Mouse (Mus musculus): ENCODE results near the gene Ksr1.

The Ksr1 gene

DNA sequence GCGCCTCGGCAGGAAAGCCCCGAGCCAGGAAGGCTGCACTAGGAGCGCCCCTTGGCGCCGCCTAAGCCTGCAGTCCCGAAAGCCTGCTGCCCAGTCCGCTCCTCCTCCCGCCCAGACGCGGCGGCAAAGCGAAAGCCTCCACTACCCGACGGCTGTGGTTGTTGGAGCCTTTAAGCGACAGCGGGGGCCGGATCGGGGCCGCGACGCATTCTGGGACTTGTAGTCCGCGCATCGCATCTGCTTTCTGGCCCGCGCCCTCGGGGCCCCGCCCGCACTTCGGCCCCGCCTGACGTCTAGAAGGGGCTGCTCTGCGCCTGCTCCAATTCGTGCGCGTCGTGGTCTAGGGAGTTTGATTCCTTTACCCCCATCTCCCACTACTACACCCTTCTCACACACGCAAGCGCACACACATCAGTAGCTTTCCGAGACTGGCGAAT lies at the start of gene Ksr1:
TSS of gene Ksr1 (minus strand) at position 77 of the 437 bp plus-strand sequence.
- peak; percentile 95 to 96 for DNase-seq

DNA sequence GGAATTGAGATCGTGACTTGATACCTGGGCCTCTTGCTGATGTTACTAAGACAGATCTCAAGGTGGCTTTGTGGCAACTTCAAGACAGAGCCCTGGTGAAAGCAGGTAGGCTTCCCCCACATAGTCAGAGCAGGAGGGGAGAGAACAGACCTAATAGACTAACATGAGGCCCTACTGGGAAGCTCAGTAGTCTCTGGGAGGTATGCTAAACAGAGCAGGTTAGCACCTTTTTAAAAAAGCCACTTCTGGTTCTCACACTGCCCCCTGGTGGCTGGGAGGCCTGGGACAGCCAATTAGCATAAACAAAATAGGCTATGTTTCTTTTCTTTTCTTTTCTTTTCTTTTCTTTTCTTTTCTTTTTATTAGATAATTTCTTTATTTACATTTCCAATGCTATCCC lies 46.0 kb upstream of the Ksr1 start:
- peak in 1 of 2 experiments; percentile 67 for DNase-seq

DNA sequence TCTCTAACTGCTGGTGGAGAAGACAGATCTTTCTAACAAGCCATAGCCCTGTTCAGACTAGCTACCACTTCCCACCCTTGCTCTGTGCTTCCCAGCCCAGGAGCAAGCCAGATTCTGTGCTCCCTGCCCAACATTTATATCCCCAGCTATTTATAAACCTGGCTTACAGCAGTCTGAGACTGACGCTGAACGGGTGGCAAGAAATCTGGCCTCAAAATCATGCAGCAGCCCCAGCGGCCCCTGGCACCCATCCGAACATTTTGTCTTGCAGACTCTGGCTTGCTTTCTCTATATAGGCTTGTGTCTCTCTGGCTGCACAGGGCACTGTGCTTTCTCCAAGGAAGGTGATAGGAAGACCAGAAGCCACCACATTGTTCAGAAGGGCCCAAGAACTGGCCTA lies 45.0 kb upstream of the Ksr1 start:
- no peak for DNase-seq

DNA sequence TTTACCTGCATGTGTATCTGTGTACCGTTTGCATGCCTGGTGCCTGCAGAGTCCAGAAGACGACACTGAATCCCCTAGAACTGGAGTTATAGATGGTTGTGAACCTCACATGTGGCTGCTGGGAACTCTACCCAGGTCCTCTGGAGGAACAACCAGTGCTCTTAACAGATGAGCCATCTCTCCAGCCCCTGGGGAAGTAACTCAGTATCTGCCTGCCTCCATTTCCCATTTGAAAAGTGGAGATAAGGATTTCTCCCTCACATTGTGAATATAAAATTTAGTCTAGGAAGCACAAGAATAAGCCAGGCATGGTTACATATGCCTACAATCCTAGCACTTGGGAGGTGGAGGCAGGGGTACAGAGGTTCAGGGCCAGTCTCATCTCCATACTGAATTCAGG lies 44.0 kb upstream of the Ksr1 start:
- DNase-seq, result no peak

DNA sequence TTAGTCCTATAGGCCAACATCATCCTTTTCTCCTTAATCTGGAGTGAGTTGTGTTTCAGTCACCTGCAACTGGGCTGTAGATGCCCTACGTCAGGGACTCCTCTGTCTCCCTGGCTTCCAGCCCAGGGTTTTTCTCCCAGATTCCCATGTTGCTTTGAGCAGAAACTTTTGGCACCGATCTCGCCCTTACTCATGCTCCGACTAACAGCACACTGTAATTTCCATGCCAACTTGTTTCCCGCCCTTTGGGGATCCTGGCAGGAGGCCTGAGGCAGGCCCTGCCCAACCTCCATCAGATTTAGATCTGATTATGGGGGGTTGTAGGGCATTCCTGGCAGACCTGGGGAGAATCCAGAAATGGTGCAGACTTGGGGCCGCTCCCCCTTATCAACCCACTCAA lies 42.0 kb upstream of the Ksr1 start:
- peak; percentile 48 to 57 for DNase-seq

DNA sequence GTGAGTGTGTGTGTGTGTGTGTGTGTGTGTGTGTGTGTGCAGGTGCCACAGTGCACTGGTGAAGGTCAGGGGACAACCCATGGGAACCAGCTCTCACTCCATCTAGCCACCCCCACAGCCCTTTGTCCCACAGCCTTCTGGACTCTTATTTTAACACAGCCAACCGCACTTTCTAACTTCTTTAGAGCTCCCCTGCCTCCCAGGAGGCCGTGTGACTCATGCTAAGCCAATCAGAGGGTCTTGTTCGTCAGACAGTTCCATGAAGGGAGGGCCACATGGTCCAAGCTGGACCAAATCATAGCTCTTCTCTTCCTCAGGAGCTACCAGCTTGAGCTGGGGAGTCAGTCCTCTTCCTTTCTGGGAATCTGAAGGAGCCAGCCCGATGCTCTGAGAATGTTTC lies 41.1 kb upstream of the Ksr1 start:
- DNase-seq, result no peak

DNA sequence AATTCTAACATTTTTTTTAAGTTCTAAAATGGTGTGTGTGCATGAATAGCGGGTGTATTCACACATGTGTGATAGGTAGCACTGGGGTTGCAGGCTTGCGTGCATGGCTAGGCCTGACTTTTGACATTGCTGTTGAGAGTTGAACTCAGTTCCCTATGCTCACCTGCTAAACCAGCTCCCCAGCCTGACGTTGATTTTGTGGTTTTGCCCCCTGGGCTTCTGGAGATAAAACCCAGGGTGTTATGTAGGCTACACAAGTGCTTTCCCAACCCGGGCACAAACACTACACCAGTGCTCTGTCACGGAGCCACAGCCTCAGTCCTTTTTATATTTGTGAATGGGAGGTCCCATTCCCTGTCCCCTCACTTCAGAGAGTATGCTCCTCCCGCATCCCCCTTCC lies 39.5 kb upstream of the Ksr1 start:
- DNase-seq, result no peak

DNA sequence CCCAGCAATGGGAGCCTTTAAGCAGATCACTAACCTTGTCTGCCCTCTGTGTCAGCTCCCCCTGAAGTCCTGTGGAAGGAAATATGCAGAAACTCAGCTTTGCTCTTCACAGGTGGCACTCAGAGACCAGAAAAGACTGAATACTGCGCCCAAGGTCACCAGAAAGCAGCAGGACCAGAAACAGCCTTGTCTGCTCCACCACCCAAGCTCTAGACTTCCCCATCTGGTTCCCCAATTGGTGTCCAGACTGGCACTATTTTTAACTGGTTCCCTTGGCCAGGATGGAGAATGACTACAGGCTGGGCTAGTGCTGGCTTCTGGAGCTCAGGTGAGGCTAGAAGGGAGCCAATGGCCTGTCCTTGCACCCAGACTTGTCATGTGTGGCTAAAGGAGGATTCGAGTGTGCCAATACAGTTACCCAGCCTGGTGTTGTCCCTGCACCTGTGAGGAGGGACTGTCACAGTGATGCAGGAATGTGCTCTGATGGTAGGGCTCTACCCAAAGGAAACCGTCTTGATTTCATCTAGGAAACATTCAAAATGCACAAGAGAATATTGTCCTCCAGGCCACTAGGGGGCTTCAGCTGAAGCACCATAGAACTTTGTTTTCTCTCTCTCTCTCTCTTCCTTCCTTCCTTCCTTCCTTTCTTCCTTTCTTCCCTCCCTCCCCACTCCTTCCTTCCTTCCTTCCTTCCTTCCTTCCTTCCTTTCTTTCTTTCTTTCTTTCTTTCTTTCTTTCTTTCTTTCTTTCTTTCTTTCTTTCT lies 38.1 kb upstream of the Ksr1 start:
- no peak for DNase-seq

DNA sequence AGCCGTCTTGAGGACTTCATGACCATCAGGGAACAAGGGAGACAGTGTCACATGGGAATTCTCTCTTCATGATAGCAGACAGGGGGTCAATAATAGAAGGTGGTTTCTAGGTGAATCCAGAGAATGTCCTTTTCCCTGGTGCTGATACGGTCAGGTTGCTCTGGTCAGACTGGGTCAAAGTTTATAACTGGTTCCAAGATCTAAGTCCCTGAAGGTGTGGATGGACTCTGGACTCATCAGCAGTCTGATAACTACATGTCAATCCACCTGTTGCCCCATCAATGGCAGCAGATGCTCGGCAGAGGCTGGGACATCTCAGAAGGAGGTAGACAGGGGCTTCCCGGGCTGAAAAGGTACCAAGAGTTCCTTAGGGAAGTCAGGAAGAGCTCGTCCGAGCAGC lies 37.2 kb upstream of the Ksr1 start:
- DNase-seq, result no peak

DNA sequence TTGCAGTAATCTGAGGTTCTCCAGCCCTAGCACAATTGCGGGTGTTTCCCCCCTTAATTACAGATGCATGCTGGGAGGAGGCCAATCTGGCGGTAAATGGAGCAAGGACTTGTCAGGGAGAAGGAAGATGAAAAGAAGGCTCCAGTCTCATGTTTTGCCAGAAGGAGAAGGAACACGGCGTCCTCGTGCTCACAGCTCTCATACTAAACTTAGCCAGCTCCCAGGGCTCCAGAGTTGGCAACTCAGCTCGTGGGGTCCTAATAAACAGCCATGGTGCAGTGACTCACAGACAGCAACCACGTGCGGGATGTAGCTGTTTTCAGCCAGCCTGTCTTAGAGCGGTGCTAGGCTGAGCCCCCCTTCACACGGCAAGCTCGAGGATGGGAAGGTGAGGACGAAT lies 36.7 kb upstream of the Ksr1 start:
- no peak for DNase-seq

DNA sequence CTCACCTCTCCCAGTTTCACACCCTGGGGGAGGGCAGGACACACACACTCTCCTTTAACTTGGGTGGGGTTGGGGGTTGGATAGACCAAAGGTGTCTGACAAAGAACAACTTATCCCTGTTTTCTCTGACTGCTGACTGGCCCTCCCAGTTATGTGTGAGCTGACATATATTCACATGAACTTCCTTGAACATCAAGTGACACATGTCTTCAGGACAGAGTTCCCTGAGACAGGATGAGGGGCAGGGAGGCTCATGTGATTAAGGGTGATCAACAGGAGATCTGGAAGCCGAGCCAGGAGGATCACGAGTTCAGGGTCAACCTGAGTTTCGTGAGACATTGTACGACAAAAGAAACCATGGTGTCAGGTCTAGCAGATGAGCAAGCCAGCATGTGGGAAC lies 35.7 kb upstream of the Ksr1 start:
- DNase-seq, result no peak

DNA sequence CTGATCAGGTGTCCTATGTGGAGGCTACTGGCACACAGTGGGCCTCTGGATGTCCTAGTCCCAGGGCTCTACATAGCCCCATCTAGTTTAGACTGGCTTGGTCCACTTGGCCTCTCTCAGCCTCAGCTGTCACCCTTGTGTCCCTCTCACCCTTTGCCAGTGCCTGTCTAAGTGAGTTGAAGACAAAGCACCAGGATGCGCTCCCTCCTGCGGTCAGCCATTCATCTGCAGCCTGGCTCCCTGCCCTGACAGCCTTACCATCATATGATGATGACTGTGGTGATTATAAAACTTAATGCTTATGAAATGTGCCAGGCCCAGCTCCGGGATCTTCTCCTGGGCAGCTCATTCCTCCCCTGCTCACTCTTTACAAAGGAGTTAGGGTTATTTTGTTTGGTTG lies 30.5 kb upstream of the Ksr1 start:
- peak in 1 of 2 experiments; percentile 23 for DNase-seq

DNA sequence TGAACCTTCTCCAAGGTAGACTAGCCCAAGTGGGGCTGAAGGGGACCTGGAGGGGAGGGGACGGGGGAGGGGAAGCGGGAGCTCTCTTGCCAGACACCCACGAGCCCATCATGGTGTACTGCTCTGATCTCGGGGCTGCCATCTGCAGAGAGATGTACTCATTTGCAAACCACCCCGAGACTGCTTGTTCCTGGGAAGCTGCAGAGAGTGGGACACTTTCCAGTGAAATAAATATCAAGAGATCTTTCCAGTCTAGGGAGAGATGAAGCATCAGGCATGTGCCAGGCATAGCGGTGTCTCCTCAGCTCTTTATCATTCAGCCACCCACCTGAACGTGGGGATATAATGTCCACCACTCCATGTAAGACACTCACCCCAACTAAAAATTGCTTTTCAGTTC lies 25.8 kb upstream of the Ksr1 start:
- DNase-seq, result no peak

DNA sequence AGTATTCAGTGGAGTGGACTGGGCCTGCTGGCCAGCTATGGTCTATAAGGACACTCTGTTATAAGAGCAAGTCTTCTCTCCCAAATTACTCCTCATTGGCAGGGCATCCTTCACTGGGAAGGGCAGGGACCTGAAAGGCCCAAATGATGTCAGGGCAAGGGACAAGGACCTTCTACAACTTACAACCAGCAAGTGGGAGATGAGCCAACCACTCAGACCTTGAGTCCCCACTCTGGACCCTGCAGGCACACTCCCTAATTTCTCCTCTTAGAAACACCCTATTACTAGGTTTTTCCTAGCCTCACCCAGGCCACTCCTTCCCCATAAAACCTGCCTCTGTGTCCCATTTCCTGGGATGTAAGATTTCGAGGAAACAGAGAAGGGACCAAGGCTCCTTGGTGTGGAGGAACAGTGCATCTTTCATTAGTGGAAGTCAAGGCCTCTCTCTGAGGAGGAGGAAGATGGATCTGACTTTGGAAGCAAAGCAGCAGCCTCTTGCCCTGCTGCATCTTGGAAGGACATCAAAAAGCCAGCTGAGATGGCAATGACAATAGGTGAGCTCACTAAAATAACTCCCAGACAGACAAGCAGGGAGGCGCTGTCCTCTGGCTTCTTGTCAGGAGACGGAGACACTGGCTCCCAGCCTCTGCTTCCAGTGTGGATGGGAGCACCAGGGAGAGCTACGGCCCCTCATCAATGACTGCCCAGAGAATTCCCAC lies 20.5 kb upstream of the Ksr1 start:
- no peak for DNase-seq

DNA sequence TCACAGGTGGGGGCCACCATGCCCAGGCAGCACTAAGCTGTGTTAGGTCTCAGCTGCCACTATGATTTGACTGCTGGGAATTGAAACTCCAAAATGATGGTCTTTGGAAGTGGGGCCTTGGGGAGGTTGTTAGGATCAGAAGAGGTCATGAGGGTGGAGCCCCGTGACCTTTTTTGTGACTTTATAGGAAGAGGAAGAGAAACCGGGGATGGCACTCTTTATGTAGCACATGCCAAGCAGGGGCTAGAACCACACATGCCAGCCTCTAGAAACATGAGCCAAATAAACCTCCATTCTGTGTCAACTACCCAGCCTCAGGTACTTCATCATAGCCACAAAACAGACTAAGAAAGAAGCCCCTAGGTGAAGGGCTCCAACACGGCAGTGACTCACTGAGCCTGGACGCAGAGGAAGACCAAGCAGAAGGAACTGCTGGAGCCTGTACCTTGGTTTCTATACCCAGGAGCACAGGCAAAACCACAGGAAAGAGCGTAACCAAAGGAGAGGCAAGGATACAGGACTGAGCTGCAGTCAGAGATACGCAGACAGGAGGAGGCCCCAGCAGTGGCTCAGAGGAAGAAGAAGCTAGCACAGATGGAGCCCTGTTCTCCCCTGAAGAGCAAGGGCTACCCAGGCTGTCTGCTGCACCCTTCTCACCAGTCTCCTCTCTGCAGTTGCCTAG lies 15.0 kb upstream of the Ksr1 start:
- DNase-seq, result no peak

DNA sequence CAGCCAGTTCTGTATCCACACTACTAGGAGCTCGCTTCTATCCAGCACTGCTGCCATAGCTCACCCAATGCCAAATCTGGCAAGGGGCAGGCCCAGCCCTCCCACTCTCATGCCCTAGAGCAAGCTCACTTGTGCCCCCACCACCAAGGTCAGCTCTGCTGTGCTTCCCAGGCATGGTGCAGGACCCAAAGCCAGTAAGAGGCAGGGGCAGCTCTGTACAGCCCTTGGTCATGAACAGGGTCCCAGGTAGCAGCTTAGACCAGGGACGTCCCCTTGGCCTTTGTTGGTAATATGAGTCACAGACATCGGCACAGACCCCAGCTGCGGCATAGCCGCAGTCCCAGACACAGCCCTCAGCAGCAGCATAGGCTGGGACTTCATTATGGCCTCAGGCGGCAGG lies 13.9 kb upstream of the Ksr1 start:
- no peak for DNase-seq

DNA sequence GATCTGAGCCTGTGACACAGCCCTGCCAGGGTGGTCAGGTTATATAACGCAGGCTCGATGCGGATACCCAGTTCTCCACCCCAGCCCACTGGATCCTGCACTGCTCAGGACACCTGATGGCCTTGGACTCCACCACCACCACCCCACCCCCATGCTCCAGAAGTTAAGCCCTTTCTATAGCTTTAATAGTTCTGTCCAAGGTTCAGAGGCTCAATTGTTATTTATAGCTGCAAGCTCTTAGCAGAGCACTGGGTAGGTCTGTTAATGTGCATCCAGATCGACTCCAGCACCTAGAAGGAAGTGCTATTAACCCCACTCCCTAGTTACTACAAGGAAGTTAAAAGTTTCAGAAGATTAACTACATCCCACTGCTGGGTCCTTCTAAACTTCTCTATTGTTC lies 11.5 kb upstream of the Ksr1 start:
- no peak for DNase-seq

DNA sequence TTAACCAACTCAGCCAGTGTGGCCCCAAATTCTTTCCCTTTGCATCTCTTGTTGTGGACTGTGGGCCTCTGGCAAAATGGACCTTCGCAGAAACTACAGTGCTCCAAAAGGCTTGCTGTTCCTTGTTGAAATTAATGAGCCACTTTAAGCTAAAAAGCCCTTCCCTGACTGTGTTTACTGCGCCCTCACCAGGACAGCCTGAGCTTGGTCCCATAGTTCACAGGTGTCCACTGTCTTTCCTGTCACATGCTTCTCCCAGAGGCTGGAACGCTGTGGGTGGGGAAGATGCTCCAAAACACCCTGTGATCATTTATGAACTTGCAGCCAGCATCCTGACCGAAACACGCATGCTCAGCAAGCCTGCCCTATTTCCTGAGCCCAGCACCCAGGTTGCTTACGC lies 9.1 kb upstream of the Ksr1 start:
- DNase-seq, result peak in 1 of 2 experiments; percentile 27

DNA sequence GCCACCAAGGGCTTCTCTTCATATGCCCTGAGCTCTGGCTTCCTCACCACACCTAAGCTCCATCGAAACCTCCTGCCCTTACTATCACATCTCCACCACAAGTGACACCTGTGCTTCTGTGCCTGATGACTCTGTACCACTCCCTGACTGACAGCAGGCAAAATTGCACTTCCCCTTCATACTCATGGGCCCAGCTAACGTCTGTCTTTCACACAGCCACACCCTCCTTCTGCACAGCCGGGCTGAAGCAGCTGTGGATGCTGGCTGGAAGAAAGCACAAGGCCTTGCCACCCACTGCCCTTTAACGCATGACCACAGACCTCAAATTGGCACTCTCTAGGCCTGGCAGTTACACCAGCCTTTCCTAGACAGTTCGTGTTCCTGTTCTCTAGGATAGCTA lies 6.5 kb upstream of the Ksr1 start:
- no peak for DNase-seq

DNA sequence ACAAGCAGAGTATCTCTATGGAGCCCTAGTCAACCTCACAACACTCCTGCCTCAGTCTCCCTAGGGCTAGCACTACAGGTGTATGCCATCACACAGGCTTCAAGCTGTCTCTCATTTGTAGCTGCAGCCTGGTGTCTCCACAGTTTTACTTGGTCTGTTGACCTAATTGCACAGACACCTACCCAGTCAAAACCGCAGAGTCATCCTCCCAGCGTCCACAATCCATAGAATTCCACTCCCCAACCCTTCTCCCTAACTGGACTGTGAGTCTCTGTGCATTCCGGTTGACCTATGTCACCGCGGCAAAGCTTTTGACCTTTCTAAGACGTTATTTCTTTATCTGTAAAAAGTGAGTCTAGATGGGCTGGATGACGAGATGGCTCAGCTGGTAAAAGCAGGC lies 5.7 kb upstream of the Ksr1 start:
- no peak for DNase-seq

DNA sequence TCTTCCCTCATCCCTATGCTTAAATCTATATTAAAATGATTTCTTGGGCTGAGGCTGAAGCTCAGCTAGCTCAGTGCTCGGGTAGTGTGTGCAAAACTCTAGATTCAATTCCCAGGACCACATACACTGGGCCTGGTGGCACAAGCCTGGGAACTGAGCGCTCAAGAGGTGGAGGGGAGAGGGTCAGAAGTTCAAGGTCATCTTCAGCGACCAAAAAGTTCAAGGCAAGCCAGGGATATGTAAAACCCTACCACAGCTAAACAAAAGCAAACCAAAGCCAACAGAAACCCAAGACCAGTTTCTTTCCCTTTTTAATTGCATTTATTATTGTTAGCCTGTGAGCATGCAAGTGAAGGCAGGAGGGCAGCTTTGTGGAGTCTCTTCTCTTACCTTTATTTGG lies 4.1 kb upstream of the Ksr1 start:
- DNase-seq, result no peak

DNA sequence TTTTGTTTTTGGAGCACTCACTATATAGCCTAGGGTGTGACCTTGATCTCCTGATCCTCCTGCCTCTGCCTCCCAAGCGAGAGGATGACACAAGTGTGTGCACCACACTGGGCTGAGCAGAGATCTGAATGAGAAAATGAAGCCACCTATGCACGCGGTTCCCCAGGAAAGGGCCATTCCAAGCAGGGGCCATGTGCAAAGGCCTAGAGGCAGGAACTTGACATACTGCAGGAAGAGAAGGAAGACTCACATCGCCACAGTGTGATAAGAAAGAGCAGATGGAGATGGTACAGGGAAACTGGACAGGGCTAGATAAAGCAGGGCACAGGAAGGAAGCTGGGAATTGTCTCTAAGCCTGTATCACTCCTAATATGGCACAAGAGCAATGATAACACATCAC lies 3.1 kb upstream of the Ksr1 start:
- no peak for DNase-seq

DNA sequence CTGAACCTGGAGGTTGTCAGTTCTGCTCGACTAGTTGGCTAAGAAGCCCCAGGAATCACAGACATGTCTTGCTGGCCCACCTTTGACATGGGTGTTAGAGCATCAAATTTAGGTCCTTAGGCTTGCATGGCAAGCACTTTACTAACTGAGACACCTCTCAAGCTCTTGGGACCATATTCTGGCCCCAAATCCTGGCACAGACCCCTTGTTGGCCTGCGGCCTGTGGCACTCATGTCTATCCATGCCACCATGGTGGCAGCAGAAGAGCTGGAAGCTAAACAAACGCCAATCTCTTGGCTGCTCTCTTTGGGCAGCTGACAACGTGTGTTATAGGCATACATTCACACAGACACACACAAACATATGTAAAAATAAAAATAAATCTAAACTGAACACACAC lies 2.6 kb upstream of the Ksr1 start:
- no peak for DNase-seq

Data from kidney, postnatal 36 days (tissue).